Mouse (Mus musculus) neutrophil, adult 65 days (primary cell): ENCODE data around the gene Klk8. TPM values are rescaled to one million over a fixed set of nuclear protein-coding genes. Genes with fewer than 3 reads are reported as not detected.

Experiments
- total RNA-seq: library from RNA; stranded (reverse); gene quantifications from 2 replicates; pipeline ENCODE4 v1.2.4, GENCODE M21; 2023

Klk8 gene
- 1.4 and 1.7 TPM in 2 replicates for total RNA-seq

GRCm38 (mm10) chr7:43797333-43797769, at the start of gene Klk8:
TSS of gene Klk8 (plus strand) at chr7:43797577.

DNA sequence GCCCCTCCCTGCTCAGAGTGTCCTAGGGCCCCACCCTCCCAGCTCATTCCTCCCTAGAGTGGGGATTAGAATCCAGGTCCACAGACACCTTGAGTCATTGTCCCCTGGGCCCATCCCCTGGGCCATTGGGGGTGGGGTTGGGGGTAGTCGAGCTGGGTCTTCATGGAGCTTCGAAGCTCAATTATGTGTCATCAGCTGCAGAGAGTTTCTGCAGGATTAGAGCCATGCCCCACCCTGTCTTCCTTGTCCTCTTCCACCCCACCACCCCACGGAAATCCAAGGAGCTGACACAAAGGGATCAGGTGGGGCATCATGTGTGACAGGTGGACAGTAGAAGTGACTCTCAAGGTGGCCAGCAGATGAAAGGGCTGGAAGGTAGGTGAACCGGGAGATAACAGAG, 28.8 kb upstream of the Klk8 start, which contains the start of gene Klk12:
Gene Klk12, plus strand, starts transcription at position 301 of the 400 bp plus-strand sequence.

DNA sequence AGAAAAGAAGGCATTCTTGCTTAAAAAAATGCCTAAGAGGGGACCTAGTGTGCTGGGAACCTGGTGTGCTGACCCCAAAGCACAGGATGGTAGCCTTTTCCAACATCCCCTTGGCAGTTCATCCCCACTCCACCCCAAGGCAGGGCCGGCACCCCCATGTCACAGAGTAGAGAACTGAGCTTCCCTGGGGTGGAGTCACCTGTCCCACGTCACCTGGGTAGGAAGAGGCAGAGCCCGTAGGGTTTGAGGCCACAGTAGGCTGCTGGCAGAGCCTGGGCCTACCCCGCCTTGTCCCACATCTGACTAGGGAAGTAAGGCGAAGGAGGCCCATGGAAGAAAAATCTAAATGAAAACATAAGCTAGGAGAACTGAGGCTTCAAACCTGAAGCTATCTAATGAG, 23.0 kb upstream of the Klk8 start, which contains the start of gene Klk11:
Gene Klk11, plus strand, starts transcription at position 241 of the 400 bp plus-strand sequence.

GRCm38 (mm10) chr7:43780746-43781145, 16.6 kb upstream of the Klk8 start, which contains the start of gene Klk10:
TSS of gene Klk10 (plus strand) at chr7:43781035.

GRCm38 (mm10) chr7:43791591-43791990, 5.8 kb upstream of the Klk8 start, which contains the start of gene Klk9:
TSS of gene Klk9 (plus strand) at chr7:43791891.

DNA sequence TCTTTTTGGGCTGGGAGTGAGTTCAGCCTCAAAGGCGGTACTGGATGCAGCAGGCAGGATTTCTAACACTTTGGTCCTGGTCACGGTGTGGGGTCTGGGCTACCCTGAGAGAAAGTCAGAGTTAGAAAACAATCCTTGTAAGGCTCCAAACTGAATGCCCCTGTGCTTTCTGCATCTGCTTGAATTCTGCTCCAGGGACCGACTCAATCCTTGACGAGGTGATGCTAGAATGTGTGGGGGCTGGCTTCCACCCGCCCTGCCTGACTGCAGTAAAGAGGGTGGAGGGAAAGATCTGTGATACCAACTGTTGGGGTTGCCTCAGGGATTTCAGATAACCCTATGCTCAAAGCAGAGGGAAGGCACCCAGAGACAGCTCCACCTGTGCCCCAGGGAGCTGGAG, 13.6 kb downstream of the Klk8 start, which contains the start of gene Klk7:
Gene Klk7, plus strand, starts transcription at position 301 of the 400 bp plus-strand sequence.

GRCm38 (mm10) chr7:43824199-43824598, 26.8 kb downstream of the Klk8 start, which contains the start of gene Klk6:
TSS of gene Klk6 (plus strand) at chr7:43824499.

GRCm38 (mm10) chr7:43841701-43842100, 44.3 kb downstream of the Klk8 start, which contains the start of gene Klk5:
TSS of gene Klk5 (plus strand) at chr7:43841971.

Other genes with a start within 250 kb of the Klk8 start
- 3.1 and 3.6 TPM in 2 replicates for gene Zfp658, start 235.3 kb upstream of the Klk8 start, total RNA-seq
- gene Zfp719, start 218.0 kb upstream of the Klk8 start, total RNA-seq = 11.0 and 12.6 TPM in 2 replicates
- gene Zfp819, start 190.4 kb upstream of the Klk8 start, total RNA-seq = 0.41 and 0.63 TPM in 2 replicates
- gene Ceacam18, start 162.9 kb upstream of the Klk8 start, total RNA-seq = not detected in 2 replicates
- 153 and 158 TPM in 2 replicates for gene Siglece, start 137.4 kb upstream of the Klk8 start, total RNA-seq
- gene Ctu1, start 125.6 kb upstream of the Klk8 start, total RNA-seq = 2.6 and 3.2 TPM in 2 replicates
- not detected in 2 replicates for gene Klk14, start 107.2 kb upstream of the Klk8 start, total RNA-seq
- gene Klk13, start 85.0 kb upstream of the Klk8 start, total RNA-seq = not detected in 2 replicates
- gene Klk12, start 28.7 kb upstream of the Klk8 start, total RNA-seq = not detected in 2 replicates
- gene Klk11, start 23.0 kb upstream of the Klk8 start, total RNA-seq = not detected in 2 replicates
- gene Klk10, start 16.5 kb upstream of the Klk8 start, total RNA-seq = not detected in 2 replicates
- gene Klk9, start 5.7 kb upstream of the Klk8 start, total RNA-seq = not detected in 2 replicates
- not detected in 2 replicates for gene Klk7, start 13.7 kb downstream of the Klk8 start, total RNA-seq
- gene Klk6, start 26.9 kb downstream of the Klk8 start, total RNA-seq = not detected in 2 replicates
- gene Klk5, start 44.4 kb downstream of the Klk8 start, total RNA-seq = not detected in 2 replicates
- not detected in 2 replicates for gene Klk4, start 83.6 kb downstream of the Klk8 start, total RNA-seq
- not detected in 2 replicates for gene Klk15, start 136.2 kb downstream of the Klk8 start, total RNA-seq
- gene Klk1b8, start 153.1 kb downstream of the Klk8 start, total RNA-seq = not detected in 2 replicates
- not detected in 2 replicates for gene Klk1b1, start 169.2 kb downstream of the Klk8 start, total RNA-seq
- gene Klk1b9, start 178.5 kb downstream of the Klk8 start, total RNA-seq = not detected in 2 replicates
- gene Klk1b11, start 198.3 kb downstream of the Klk8 start, total RNA-seq = not detected in 2 replicates
- gene Klk1b26, start 214.6 kb downstream of the Klk8 start, total RNA-seq = not detected in 2 replicates